Mouse (Mus musculus): ENCODE measurements at regions not wholly inside any gene's neighbourhood (a gene's known extent, or its start where the extent isn't known, plus 50 kb on each side); places are given as distances from the start of the nearest gene placed in this dataset.

- H3K9ac ChIP-seq = no peak overlapping the region
- H3K4me3 ChIP-seq (replicated peaks) = no peak overlapping the region
- H3K4me1 ChIP-seq = no peaks in the 10 kb centered on the region
- no peaks in the 10 kb centered on the region for H3K9me3 ChIP-seq
- no peak for ATAC-seq (ENCODE audit: low FRiP score)
- H3K36me3 ChIP-seq (replicated peaks) = no peaks in the 10 kb centered on the region
- no peaks in the 10 kb centered on the region for H3K27me3 ChIP-seq
- WGBS = 94% methylated on average over 2 of the region's 2 CpGs
- H3K27ac ChIP-seq = no peak overlapping the region
- H3K4me2 ChIP-seq = no peak overlapping the region
These were observed 479.8 kb upstream of the Pou3f4 start for GRCm38 (mm10) chrX:110334288-110334687.

GRCm38 (mm10) chrX:110335013-110335412, 479.1 kb upstream of the Pou3f4 start:
- Histone ChIP-seq H3K9ac (no peak overlapping the region), H3K4me1 (no peaks in the 10 kb centered on the region), H3K4me3 (replicated peaks) (no peak overlapping the region), H3K27ac (no peak overlapping the region), H3K36me3 (replicated peaks) (no peaks in the 10 kb centered on the region), H3K27me3 (no peaks in the 10 kb centered on the region), H3K9me3 (no peaks in the 10 kb centered on the region), H3K4me2 (no peak overlapping the region)
- 88% methylated on average over 1 of the region's 1 CpGs for WGBS
- no peak for ATAC-seq (ENCODE audit: low FRiP score)
